Mouse (Mus musculus) embryonic fibroblast, embryonic 13.5 days (primary cell): ENCODE data around the gene Hist1h3g.

Experiments used
- CTCF ChIP-seq: IDR thresholded peaks from 2 replicates; pipeline ENCODE4 v1.5.1; 2011; ENCODE audit warnings: mild to moderate bottlenecking, control low read depth, low read length, moderate library complexity, borderline replicate concordance; ENCODE audit not compliant: insufficient read depth
- POLR2A ChIP-seq: IDR thresholded peaks from 2 replicates; pipeline ENCODE4 v1.6.1; 2011; ENCODE audit warnings: low read depth, mild to moderate bottlenecking, control low read depth, low read length, moderate library complexity

DNA sequence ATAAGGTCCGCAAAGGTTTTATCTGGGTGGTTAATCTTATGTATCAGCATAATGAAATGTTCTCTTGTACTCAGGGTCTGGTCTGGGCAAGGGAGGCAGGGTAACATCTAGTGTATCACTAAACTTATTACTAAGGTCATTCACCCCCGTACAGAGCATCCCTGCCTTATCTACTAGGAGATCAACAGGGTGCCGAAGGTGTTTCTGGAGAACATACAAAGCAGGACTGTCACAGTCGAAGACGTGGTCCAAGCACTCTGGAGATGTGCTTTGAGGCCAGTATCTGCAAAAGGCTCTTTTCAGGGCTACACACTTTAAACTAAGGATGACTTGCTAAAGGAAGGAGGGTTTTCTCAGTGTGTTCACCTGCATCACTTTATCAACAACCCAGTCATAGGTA lies 11.5 kb downstream of the Hist1h3g start:
- TF ChIP-seq CTCF (no peak), POLR2A (no peak)
